Mouse (Mus musculus): ENCODE results near the gene Phc1.

GRCm38 (mm10) chr6:122365706-122366105 is 25.3 kb upstream of the Phc1 start:
- TF ChIP-seq POLR2A (IDR thresholded peaks at IDR 0.05; ENCODE audit: low read depth, low read length) (no peak), CTCF (IDR thresholded peaks at IDR 0.05; ENCODE audit: extremely low read depth, insufficient read depth, insufficient read length, insufficient replicate concordance) (no peak)
